Mouse (Mus musculus) cerebellum, adult 2 months (tissue): ENCODE data around the gene Mob3c. TPM values are rescaled to one million over a fixed set of nuclear protein-coding genes. Genes with fewer than 3 reads are reported as not detected.

Source experiments
- DNase-seq, 2 experiments: peaks; one replicate each; pipeline ENCODE4 v3.0.0; 2021
- H3K27ac ChIP-seq: fragments of 200-500 bp; 2 replicates; pipeline ENCODE4 v1.5.1; 2012; ENCODE audit warnings: low read length, control low read depth, inconsistent platforms; ENCODE audit not compliant: insufficient read depth
- H3K27me3 ChIP-seq: fragments of 200-500 bp; 2 replicates; pipeline ENCODE4 v1.6.1; 2012; ENCODE audit warnings: inconsistent platforms, mild to moderate bottlenecking, low read length, moderate library complexity; ENCODE audit not compliant: control insufficient read depth, insufficient read depth
- H3K4me1 ChIP-seq: fragments of 200-500 bp; 2 replicates; pipeline ENCODE4 v1.6.1; 2011; ENCODE audit warnings: low read length; ENCODE audit not compliant: control insufficient read depth, insufficient read depth
- H3K4me3 ChIP-seq: fragments of 200-500 bp; replicated peaks from 2 replicates; pipeline ENCODE3; 2011; ENCODE audit warnings: mild to moderate bottlenecking, low read depth, low read length, control low read depth; ENCODE audit not compliant: insufficient read depth
- CTCF ChIP-seq: fragments of 200-500 bp; IDR thresholded peaks from 2 replicates; pipeline ENCODE4 v1.5.1; 2011; ENCODE audit warnings: low read depth, mild to moderate bottlenecking, control low read depth, low read length, moderate library complexity, borderline replicate concordance; ENCODE audit not compliant: insufficient read depth
- POLR2A ChIP-seq: fragments of 200-500 bp; IDR thresholded peaks from 2 replicates; pipeline ENCODE4 v1.6.1; 2011; ENCODE audit warnings: low read length, control low read depth, borderline replicate concordance; ENCODE audit not compliant: insufficient read depth
- WGBS: fragments of 180-500 bp; shearing (Covaris S2); methylation state at CpG from one replicate; pipeline ENCODE4 v1.1.7; 2018; 5-methylcytosine and 5-hydroxymethylcytosine counted together
- polyA plus RNA-seq: library from polyadenylated mRNA; depleted of rRNA; stranded (reverse); fragments of >200 nt; gene quantifications from 2 replicates; pipeline ENCODE4 v1.2.3, GENCODE M21; 2012

Mob3c gene
- polyA plus RNA-seq, 1 experiment: 11.1 TPM

GRCm38 (mm10) chr4:115838696-115839641 lies 11.1 kb downstream of the Mob3c start, which contains the start of gene Mknk1:
Mknk1 (plus strand) TSS chr4:115839198.
- 2% methylated on average over 51 of the region's 51 CpGs for WGBS
- TF ChIP-seq POLR2A (peak; percentile 71), CTCF (no peak)
- Histone ChIP-seq H3K27ac (no peak within 1 kb of the TSS), H3K27me3 (no peaks in the 10 kb centered on the region), H3K4me1 (no peaks in the 10 kb centered on the region), H3K4me3 (peak within 1 kb of the TSS; percentile 79)
- DNase-seq: peak; percentile 89 to 92

- Histone ChIP-seq H3K4me1 (no peaks in the 10 kb centered on the region), H3K27me3 (no peaks in the 10 kb centered on the region)
- 57% methylated on average over 4 of the region's 4 CpGs for WGBS
Measured at GRCm38 (mm10) chr4:115839956-115840355, 12.1 kb downstream of the Mob3c start.

GRCm38 (mm10) chr4:115840842-115841241 lies 12.9 kb downstream of the Mob3c start:
- no peaks in the 10 kb centered on the region for H3K27me3 ChIP-seq
- no peaks in the 10 kb centered on the region for H3K4me1 ChIP-seq
- WGBS: 85% methylated on average over 4 of the region's 4 CpGs
- no peak overlapping the region for H3K27ac ChIP-seq
- DNase-seq: no peak
- no peak for TF ChIP-seq POLR2A
- TF ChIP-seq CTCF: no peak
- no peak overlapping the region for H3K4me3 ChIP-seq

More at GRCm38 (mm10) chr4:115839956-115840355, 12.1 kb downstream of the Mob3c start:
- no peak overlapping the region for H3K4me3 ChIP-seq
- DNase-seq: peak in 1 of 2 experiments; percentile 16
- no peak overlapping the region for H3K27ac ChIP-seq
- TF ChIP-seq CTCF (no peak), POLR2A (no peak)

GRCm38 (mm10) chr4:115846656-115847055 lies 18.8 kb downstream of the Mob3c start:
- TF ChIP-seq POLR2A: no peak
- no peak for TF ChIP-seq CTCF
- Histone ChIP-seq H3K27ac (no peak overlapping the region), H3K4me3 (no peak overlapping the region), H3K4me1 (peaks cover 5% of the 10 kb centered on the region; the same call in 1 of the 2 replicates), H3K27me3 (no peaks in the 10 kb centered on the region)
- DNase-seq: no peak
- 86% methylated on average over 2 of the region's 2 CpGs for WGBS

- Histone ChIP-seq H3K4me3 (no peak overlapping the region), H3K27me3 (no peaks in the 10 kb centered on the region), H3K4me1 (peaks cover 5% of the 10 kb centered on the region; the same call in 1 of the 2 replicates), H3K27ac (no peak overlapping the region)
- 22% methylated on average over 5 of the region's 5 CpGs for WGBS
- peak in 1 of 2 experiments; percentile 20 for DNase-seq
- TF ChIP-seq POLR2A: no peak
- TF ChIP-seq CTCF: no peak
Measured at GRCm38 (mm10) chr4:115847377-115847776, 19.5 kb downstream of the Mob3c start.

- peaks cover 5% of the 10 kb centered on the region; the same call in 1 of the 2 replicates for H3K4me1 ChIP-seq
- H3K27ac ChIP-seq: no peak overlapping the region
- no peak for DNase-seq
- WGBS: 97% methylated on average over 1 of the region's 1 CpGs
- no peak for TF ChIP-seq CTCF
- TF ChIP-seq POLR2A: no peak
- H3K27me3 ChIP-seq: no peaks in the 10 kb centered on the region
- H3K4me3 ChIP-seq: no peak overlapping the region
Measured at GRCm38 (mm10) chr4:115848083-115848482, 20.2 kb downstream of the Mob3c start.

- no peak for TF ChIP-seq CTCF
- TF ChIP-seq POLR2A: no peak
- H3K27ac ChIP-seq: no peak overlapping the region
- no peak overlapping the region for H3K4me3 ChIP-seq
- H3K4me1 ChIP-seq: peaks cover 5% of the 10 kb centered on the region; the same call in 1 of the 2 replicates
- H3K27me3 ChIP-seq: no peaks in the 10 kb centered on the region
- DNase-seq: no peak
- 72% methylated on average over 8 of the region's 8 CpGs for WGBS
Measured at GRCm38 (mm10) chr4:115848990-115849677, 21.2 kb downstream of the Mob3c start.

GRCm38 (mm10) chr4:115850111-115850510 lies 22.2 kb downstream of the Mob3c start:
- Histone ChIP-seq H3K27me3 (no peaks in the 10 kb centered on the region), H3K4me1 (peaks cover 5% of the 10 kb centered on the region; the same call in 1 of the 2 replicates), H3K4me3 (no peak overlapping the region), H3K27ac (no peak overlapping the region)
- no peak for DNase-seq
- 92% methylated on average over 2 of the region's 2 CpGs for WGBS
- no peak for TF ChIP-seq POLR2A
- TF ChIP-seq CTCF: no peak
